Mouse (Mus musculus) liver, postnatal 0 days (tissue): ENCODE data around the gene Cdh23. TPM values are rescaled to one million over a fixed set of nuclear protein-coding genes. Genes with fewer than 3 reads are reported as not detected.
A peak's percentile ranks its signal among the peaks of the same experiment; 100 is the strongest.

ENCODE experiments used
- ATAC-seq: fragments of 200-750 bp; cut with Nextera tagmentation; 2 replicates; pipeline ENCODE4 v1.8.0; 2017; ENCODE audit warnings: mild to moderate bottlenecking, moderate library complexity
- DNase-seq: peaks from one replicate; pipeline ENCODE4 v3.0.0-alpha.2; 2016
- H3K27ac ChIP-seq: fragments of 300-500 bp; sonication (generic); 2 replicates; pipeline ENCODE4 v1.5.1; 2014; ENCODE audit warnings: antibody characterized with exemption, moderate library complexity, mild to moderate bottlenecking, low read depth
- H3K27me3 ChIP-seq: fragments of 300-500 bp; sonication (generic); 2 replicates; pipeline ENCODE4 v1.6.1; 2014; ENCODE audit warnings: low read length, control low read depth, mixed read lengths; ENCODE audit not compliant: insufficient read depth
- H3K36me3 ChIP-seq: fragments of 300-500 bp; sonication (generic); replicated peaks from 2 replicates; pipeline ENCODE4 v1.6.1; 2014; ENCODE audit warnings: mild to moderate bottlenecking, control low read depth, low read length, moderate library complexity, mixed read lengths; ENCODE audit not compliant: insufficient read depth
- H3K4me1 ChIP-seq: fragments of 300-500 bp; sonication (generic); 2 replicates; pipeline ENCODE4 v1.6.1; 2014; ENCODE audit warnings: antibody characterized with exemption, mild to moderate bottlenecking, control low read depth; ENCODE audit not compliant: insufficient read depth
- H3K4me2 ChIP-seq: fragments of 300-500 bp; sonication (generic); 2 replicates; pipeline ENCODE4 v1.6.1; 2014; ENCODE audit warnings: low read depth, mild to moderate bottlenecking, low read length, moderate library complexity, mixed read lengths
- H3K4me3 ChIP-seq: fragments of 300-500 bp; sonication (generic); 2 replicates; pipeline ENCODE4 v1.5.1; 2014; ENCODE audit warnings: low read depth, low read length
- H3K9ac ChIP-seq: fragments of 300-500 bp; sonication (generic); replicated peaks from 2 replicates; pipeline ENCODE4 v1.6.1; 2014; ENCODE audit warnings: mild to moderate bottlenecking, moderate library complexity
- H3K9me3 ChIP-seq: fragments of 300-500 bp; sonication (generic); 2 replicates; pipeline ENCODE4 v1.6.1; 2016; ENCODE audit warnings: mild to moderate bottlenecking, control low read depth, low read length, mixed read lengths
- CTCF ChIP-seq: sonication (generic); IDR thresholded peaks from 2 replicates; pipeline ENCODE4 v1.5.1; 2016; ENCODE audit warnings: antibody characterized with exemption, low read depth
- EP300 ChIP-seq: IDR thresholded peaks from 2 replicates; pipeline ENCODE4 v1.6.1; 2016; ENCODE audit warnings: antibody characterized with exemption, low read depth, mild to moderate bottlenecking
- WGBS: fragments of 180-500 bp; shearing (Covaris S2); extraction: QIAGEN DNeasy Blood & Tissue Kit; methylation state at CpG from one replicate; pipeline ENCODE4 v1.1.7; 2014; ENCODE audit not compliant: insufficient replicate concordance; 5-methylcytosine and 5-hydroxymethylcytosine counted together
- polyA plus RNA-seq: library from polyadenylated mRNA; unstranded; fragments of >200 nt; fragmentation: Nextera tagmentation; extraction: Ambion mirVana; gene quantifications from 2 replicates; pipeline ENCODE4 v1.2.1, GENCODE M21; 2015

The Cdh23 gene
- polyA plus RNA-seq, 1 experiment from 2014 or later, result 0.28 TPM

GRCm38 (mm10) chr10:60571491-60571890, 124.8 kb downstream of the Cdh23 start:
- H3K9ac ChIP-seq, result no peak overlapping the region
- H3K36me3 ChIP-seq, result no peaks in the 10 kb centered on the region
- H3K27ac ChIP-seq, result no peak overlapping the region
- no peak overlapping the region for H3K4me3 ChIP-seq
- no peak for DNase-seq
- no peak for ATAC-seq
- no peak overlapping the region for H3K4me2 ChIP-seq
- H3K4me1 ChIP-seq, result peaks cover 13% of the 10 kb centered on the region
- H3K9me3 ChIP-seq, result no peaks in the 10 kb centered on the region
- WGBS, result 76% methylated on average over 4 of the region's 4 CpGs
- no peak for TF ChIP-seq EP300
- TF ChIP-seq CTCF, result no peak
- no peaks in the 10 kb centered on the region for H3K27me3 ChIP-seq

- Histone ChIP-seq H3K36me3 (no peaks in the 10 kb centered on the region), H3K9me3 (no peaks in the 10 kb centered on the region), H3K4me1 (peaks cover 16% of the 10 kb centered on the region; the same call in 1 of the 2 replicates), H3K4me2 (peak overlapping the region; percentile 67), H3K4me3 (peak overlapping the region; percentile 31), H3K9ac (no peak overlapping the region), H3K27ac (no peak overlapping the region), H3K27me3 (no peaks in the 10 kb centered on the region)
- WGBS, result 19% methylated on average over 24 of the region's 24 CpGs
- DNase-seq, result peak; percentile 40
- 0 out of 2 replicates have a peak, but pooled peaks have one; percentile 13 for ATAC-seq
- TF ChIP-seq CTCF (no peak), EP300 (no peak)
Observed at GRCm38 (mm10) chr10:60566369-60567037, 129.8 kb downstream of the Cdh23 start.

- Histone ChIP-seq H3K4me1 (peaks cover 16% of the 10 kb centered on the region; the same call in 1 of the 2 replicates), H3K9me3 (no peaks in the 10 kb centered on the region)
- WGBS, result 72% methylated on average over 6 of the region's 6 CpGs
Observed at GRCm38 (mm10) chr10:60564136-60564535, 132.2 kb downstream of the Cdh23 start.

GRCm38 (mm10) chr10:60562946-60563345, 133.3 kb downstream of the Cdh23 start:
- DNase-seq (no peak), ATAC-seq (no peak)
- Histone ChIP-seq H3K4me2 (no peak overlapping the region), H3K4me3 (no peak overlapping the region), H3K9me3 (no peaks in the 10 kb centered on the region), H3K27ac (no peak overlapping the region), H3K27me3 (no peaks in the 10 kb centered on the region), H3K4me1 (0 out of 2 replicates have a peak, but pooled peaks cover 12% of the 10 kb centered on the region), H3K36me3 (no peaks in the 10 kb centered on the region), H3K9ac (no peak overlapping the region)
- TF ChIP-seq CTCF, result no peak
- no peak for TF ChIP-seq EP300
- 45% methylated on average over 7 of the region's 7 CpGs for WGBS

More at GRCm38 (mm10) chr10:60564136-60564535, 132.2 kb downstream of the Cdh23 start:
- TF ChIP-seq EP300 (no peak), CTCF (no peak)
- Histone ChIP-seq H3K27ac (no peak overlapping the region), H3K4me3 (no peak overlapping the region), H3K27me3 (no peaks in the 10 kb centered on the region), H3K36me3 (no peaks in the 10 kb centered on the region), H3K9ac (no peak overlapping the region), H3K4me2 (no peak overlapping the region)
- no peak for DNase-seq
- ATAC-seq, result no peak

GRCm38 (mm10) chr10:60558491-60558927, 137.8 kb downstream of the Cdh23 start:
- TF ChIP-seq CTCF, result no peak
- no peak for TF ChIP-seq EP300
- Histone ChIP-seq H3K9ac (no peak overlapping the region), H3K4me3 (no peak overlapping the region), H3K4me2 (no peak overlapping the region), H3K9me3 (no peaks in the 10 kb centered on the region), H3K27me3 (no peaks in the 10 kb centered on the region), H3K27ac (no peak overlapping the region), H3K4me1 (no peaks in the 10 kb centered on the region), H3K36me3 (no peaks in the 10 kb centered on the region)
- no peak for DNase-seq
- no peak for ATAC-seq
- 59% methylated on average over 9 of the region's 9 CpGs for WGBS

GRCm38 (mm10) chr10:60552951-60553635, 143.2 kb downstream of the Cdh23 start:
- H3K27ac ChIP-seq, result no peak overlapping the region
- no peaks in the 10 kb centered on the region for H3K36me3 ChIP-seq
- H3K4me1 ChIP-seq, result no peaks in the 10 kb centered on the region
- no peak overlapping the region for H3K4me3 ChIP-seq
- TF ChIP-seq CTCF (no peak), EP300 (no peak)
- ATAC-seq, result no peak
- no peak for DNase-seq
- no peaks in the 10 kb centered on the region for H3K27me3 ChIP-seq
- no peaks in the 10 kb centered on the region for H3K9me3 ChIP-seq
- H3K4me2 ChIP-seq, result no peak overlapping the region
- 59% methylated on average over 3 of the region's 4 CpGs for WGBS
- no peak overlapping the region for H3K9ac ChIP-seq
